Mouse (Mus musculus): ENCODE measurements around the gene Cct4.

Gene Cct4

DNA sequence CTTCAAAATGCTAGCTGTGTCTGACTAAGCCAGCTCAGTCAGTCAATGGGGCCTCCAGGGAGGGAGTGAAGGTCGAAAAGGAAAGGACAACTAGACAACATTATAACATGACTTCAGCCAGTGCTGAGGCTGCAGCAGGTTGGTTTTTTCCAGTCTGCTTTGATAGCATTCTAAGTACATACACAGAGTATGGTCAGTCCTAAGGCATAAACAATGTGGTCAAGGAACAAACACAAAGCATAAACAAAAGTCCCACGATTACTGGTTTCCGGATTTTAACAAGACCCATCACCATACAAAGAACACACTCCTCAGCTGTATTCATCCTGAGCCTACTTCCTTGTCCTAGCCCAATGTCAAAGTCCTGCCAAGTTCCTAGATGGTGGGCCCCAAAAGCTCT, 4.8 kb upstream of the Cct4 start:
- no peak for DNase-seq

DNA sequence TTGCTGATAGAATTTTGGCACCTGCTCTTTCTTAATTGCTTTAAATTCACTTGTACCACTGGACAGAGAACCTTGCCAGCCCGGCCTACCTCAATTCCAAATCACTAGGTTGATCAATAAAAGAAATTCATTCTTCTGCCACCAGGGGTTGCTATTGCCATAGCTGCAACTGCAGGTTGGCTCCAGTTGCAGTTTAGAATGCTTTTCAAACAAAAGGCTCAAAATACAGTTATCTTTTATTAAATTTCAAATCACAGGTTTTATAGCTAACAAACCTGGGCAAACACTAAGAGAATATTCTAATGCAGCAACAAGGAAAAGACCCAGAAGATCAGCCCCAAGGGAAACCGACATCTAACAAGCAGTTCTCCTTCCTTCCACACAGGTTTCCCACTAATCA, 3.0 kb upstream of the Cct4 start:
- DNase-seq: no peak

DNA sequence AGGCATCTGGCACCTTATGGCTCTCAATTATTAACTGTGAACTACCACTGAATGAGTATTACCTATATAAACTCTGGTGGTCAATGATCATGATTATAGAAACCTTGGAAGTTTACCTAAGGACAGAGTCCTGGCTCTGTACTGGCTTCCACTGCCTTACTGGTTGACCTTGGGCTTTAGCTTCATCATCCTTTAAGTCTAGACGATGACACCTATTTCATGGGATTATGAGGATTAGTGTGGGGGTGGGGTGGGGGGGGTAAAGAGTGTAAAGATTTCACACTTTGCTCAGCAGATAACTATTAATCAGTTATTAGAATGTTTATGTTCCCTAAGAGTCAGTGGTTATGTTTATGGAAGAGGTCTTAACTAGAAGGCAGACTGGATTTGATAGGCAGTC, 533 bp upstream of the Cct4 start:
- no peak for DNase-seq

DNA sequence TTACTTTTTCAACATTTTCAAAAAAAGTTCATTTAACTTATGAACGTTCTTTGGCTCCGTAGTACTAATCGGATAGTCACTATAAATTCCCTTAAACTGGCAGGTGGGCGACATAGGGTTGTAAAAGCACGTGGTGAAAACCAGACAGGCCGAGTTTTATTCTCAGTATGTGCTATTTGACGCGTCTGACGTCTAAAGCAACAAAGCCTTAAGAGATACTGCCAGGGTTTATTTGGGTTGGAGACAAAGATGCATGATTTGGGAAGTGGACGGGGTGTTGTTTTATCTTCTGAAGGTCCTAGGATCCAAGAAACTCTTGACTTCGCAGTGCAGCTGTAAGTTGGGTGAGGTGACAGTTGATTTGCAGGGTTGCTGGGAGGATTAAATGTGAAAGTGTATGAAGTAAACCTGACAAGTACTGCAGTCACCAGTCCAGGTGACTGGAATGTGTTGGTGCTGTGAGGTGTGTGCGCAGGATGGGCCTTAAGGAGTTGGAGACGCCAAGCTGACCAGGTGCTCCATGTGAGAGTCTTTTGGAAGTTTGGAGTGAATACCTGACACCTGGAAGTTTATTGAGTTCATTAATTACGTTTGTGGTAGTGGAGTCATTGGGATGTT, 1.0 kb downstream of the Cct4 start:
- DNase-seq: no peak

DNA sequence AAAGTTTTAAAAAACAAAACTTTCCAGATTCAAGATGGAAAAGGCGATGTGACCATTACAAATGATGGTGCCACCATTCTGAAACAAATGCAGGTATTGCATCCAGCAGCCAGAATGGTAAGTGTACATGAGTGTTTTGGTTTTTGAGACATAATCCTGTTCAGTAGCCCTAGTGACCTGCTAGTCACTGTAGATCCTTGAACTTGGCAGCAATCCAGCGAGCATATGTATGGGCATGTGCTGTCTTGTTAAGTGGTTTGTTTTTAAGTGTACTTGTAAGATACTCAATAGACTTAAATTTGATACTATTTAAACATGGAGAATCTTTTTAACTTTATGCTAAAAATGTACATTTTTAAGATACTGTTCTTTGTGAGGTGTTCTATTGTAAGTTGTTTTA, 4.0 kb downstream of the Cct4 start:
- DNase-seq: no peak

DNA sequence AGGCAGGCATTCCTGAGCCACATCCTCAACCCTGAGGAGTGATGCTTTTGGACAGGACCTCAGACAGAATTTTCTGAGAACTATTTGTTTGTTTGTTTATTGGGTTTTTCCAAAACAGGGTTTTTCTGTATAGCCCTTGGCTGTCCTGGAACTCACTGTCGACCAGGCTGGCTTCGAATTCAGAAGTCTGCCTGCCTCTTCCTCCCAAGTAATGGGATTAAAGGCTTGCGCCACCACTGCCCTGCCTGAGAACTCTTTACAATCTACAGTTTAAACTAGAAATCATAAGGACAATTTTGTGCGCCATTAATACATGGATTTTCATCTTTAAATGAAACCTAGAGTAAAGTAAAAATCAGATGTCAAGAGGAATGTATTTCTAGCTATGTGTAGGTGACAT, 5.1 kb downstream of the Cct4 start:
- DNase-seq: no peak

DNA sequence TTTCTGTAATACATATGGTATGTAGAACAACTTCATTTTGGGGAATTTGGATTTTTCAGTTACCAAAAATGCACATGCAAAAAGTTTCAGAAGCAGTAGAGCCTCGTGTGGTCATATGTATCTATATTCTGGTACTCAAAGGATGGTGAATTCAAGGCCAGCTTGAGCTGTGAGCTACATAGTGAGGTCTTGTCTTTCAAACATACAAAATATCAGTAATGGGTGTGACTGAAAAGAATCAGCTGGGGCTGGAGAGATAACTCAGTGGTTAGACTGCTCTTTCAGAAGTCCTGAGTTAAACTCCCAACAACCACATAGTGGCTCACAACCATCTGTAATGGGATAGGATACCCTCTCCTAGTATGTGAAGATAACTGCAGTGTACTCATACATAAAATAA, 8.0 kb downstream of the Cct4 start:
- no peak for DNase-seq

DNA sequence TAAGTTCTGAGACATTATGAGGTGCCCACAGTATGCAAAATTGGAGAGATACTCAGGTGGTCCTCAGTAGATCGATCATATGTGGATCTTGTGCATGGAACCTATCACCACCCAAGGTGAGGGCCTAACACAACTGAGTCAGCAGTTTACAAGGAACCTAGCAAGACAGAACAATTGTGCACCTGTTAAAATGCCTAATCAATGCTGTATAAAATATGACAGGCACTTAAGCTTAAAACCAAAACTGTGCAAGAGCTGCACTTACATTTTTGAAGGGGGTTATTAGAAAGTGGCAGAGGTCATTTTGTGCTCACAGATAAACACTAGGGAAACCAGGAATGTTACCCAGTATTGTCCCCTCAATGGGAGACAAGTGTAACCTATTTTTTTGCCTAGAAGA, 15.0 kb downstream of the Cct4 start:
- no peak for DNase-seq

DNA sequence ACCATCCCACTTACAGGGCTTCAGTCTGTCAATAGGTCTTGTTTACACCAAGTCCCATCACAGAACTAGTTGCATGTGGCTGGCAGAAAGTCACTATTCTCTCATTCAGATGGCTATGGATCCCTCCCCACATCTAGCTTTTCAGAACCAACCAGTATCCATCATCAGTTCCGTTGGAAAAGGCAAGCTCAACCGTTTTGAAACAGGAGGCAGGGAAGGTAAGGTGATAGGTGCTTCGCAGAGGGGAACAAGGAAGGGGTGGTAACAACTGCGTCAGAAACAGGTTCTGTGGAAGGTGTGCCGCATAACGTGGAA, 16.8 kb downstream of the Cct4 start:
- no peak for DNase-seq

DNA sequence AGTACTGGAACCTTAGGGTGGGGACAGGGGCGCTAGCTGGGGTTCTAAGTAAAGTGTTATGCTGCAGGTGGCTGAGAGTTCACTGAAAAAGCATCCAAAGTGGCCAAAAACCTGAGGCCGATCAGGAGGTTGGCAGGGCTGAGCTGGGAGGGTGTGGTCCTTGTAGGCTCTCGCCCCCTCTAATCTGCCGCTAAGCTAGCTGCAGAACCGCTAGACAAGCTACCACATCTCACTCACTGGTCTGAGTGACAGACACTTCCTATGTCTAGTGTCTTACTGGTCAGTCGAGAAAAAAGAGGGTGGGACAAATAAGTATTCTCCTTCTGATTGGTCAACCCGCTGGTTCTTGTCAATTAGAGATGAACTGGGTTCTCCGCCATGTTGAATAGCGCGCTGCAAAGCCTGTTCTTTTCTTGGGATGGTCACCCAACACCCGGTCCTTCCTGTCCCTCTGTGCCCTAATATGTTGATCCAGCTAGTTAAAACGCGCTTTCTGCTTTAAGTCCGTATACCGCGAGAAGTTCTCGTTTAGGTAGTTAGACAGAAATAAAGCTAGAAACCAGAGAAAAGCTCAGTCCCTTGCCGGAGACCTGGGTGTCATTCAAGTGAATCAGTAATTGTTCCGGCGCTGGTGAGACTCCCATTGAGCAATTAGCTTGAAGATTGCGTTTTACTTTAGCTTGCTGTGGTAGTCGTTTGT, 17.3 kb downstream of the Cct4 start, which contains the start of gene Fam161a:
TSS of gene Fam161a (plus strand) at position 51 of the 700 bp plus-strand sequence.
- DNase-seq: peak; percentile 44 to 66

DNA sequence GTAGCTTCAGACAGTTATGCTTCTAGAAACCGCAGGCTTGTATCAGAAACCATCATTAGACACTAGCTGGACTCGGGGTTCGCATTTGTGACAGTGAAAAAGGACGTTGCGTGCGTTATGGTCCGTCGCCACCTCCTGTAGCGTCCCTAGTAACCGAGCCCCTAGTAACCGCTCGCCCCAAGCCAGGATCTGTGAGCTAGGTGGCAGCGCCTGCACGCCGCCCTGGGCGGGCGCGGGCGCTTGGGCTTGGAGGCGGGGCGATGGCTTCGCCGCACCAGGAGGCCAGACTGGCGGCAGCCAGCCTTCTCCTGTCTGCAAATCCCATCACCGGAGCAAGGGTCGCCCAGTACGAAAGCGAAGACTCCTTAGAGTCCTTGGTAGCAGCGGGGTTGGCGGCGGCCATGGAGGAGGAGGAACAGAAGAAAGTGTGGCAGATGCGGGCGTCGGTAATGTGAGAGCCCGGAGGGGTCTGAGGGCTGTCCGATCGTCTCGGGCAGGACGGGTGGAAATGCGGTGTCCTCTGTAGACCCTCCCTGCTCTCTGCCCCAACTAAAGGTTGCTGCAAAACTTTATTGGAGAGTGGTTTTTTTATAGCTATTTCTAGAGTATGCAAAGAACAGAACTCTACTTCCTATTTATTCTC, 18.0 kb downstream of the Cct4 start:
- peak; percentile 72 to 76 for DNase-seq

DNA sequence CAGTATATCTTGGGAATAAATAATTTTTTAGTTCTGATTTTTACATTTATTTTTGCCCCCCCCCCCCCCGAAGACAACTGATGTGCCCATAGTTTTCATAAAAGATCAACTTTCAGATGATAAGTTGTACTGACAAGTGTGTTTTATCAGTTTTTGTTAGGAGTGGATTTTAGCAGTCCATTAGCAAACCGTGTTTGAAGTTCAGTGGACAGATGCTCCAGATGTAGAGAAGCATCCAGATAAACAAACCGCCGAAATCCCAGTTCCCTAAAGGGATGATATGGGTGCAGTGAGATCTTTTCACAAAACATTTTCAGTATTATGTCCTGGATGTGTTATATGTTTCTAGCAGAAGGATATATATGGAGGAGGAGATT, 18.5 kb downstream of the Cct4 start:
- DNase-seq: no peak

DNA sequence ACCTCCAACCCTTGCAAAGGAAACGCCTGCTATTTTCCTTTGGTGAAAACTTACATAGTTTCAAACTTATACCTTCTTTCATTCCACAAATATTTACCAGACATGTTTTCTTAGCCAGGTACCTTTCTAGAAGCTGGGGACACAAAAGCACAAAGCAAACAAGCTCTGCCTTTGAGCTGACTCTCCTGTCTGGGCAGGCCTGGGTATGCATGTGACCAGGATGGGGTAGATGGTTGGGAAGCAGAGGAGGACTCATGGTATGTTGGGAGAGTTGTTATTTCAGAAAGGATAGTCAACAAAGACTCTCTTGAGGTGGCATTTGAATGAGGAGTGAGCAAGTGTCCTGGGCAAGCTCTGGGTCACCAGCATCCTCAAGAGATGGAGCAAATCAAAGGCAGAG, 22.8 kb downstream of the Cct4 start:
- no peak for DNase-seq

DNA sequence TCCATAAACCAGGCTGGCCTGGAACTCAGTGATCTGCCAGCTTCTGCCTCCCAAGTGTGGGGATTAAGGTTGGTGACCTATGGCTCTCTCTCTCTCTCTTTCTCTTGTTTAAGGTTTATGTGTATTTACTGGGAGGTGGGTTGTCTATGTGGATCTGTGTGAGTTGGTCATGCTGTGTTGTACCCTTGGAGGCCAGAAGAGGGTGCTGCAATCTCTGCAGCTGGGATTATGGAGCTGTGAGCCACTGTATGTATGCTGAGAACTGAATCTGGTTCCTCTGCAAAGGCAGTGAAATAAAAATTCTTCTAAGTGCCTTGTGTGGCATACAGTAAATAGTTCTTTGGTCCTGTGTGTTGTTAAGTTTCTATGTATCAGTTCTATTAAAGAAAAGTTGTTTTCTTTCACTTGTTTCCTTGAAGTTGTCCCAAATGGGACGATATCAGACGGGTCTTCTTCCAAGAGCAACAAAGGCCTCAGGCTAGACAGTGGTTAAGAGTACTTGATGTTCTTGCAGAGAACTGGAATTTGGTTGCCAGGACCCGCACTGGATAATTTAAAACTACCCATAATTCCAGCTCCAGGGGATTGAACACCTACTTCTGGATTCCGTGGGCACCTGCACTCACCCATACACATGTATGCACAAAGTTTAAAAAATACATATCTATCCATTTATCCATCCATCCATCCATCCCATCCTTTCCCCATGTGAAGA, 23.4 kb downstream of the Cct4 start:
- no peak for DNase-seq

DNA sequence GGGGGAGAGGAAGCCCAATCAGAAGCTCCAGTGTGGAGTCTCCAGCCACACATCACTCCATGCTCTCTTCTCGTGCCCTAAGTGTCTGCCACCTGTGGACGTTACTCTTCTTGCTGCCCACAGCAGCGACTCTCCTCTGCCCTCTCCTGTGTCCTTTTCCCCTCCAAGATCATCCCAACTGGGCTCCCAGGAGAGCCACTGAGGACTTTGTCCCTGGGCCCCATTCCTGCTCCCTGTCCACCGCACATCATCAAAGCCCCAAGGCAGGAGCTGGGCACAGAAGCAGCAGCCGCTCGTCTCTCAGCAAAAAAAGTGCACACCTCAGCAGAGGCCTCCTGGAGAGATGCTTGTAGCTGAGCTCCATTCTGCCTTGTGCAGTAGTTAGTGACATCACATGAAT, 24.7 kb downstream of the Cct4 start:
- no peak for DNase-seq

DNA sequence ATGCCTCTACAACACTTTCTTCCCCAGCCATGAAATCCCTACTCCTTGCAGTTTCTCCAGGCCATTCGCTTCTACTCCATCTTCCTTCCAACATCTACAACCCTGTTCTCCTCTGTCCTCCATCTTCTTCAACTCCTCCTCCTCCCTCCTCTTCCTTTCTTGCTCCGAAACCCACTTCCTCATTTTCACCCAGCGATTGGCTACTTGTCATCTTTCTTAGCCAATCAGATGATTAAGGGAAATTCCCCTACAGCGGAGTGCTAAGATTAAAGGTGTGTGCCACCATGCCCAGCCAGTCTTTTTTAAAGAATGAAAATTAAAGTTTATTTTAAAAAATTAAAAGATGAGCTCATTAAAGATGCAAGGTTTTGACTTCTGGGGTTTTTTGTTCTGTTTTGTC, 27.6 kb downstream of the Cct4 start:
- DNase-seq: no peak

DNA sequence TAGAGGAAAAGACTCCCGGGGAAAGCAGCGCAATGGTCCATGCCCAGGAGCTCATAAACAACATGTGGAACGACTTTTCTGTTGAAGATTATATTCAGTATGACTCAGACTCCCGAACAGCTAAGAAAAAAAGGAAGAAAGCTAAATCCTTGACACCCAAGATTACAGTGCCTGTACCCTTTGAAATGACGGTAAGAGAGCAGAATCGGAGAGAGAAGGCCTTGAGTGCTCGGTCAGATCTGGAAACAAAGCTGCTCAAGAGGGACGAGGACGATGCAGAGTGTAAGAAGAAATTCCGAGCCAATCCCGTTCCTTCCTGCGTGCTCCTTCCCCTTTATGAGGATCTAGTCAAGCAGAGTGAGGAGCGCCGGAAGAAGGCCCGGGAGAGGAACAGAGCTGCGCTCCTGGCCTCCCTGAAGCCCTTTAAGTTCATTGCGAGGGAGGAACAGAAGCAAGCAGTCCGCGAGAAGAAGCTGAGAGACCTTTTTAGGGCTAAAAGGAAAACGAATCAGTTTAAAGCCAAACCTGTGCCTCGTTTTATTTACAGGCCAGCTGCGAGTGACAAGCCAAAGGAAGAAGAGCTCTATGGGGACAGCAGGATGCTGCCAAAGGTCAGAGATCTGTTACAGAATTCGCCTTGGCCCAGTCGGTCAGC, 29.9 kb downstream of the Cct4 start:
- no peak for DNase-seq

DNA sequence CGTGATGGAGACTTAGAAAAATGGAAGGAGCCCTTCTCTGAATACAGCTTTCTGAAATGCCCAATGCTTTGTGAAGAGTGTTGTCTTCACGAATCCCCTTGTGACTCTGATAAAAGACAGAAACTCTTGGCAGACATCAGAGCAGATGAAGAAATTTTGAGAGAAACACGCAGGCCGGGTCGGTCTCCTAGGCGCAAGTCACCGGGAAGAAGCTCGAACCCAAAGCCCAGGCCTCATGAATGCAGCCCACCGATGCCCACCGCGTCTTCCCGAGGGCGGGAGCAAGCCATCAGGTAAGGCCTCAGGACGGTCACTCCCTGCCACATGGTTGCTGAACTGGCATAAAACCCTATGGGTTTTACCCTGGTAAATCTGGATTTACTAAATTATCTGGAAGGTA, 30.5 kb downstream of the Cct4 start:
- no peak for DNase-seq

DNA sequence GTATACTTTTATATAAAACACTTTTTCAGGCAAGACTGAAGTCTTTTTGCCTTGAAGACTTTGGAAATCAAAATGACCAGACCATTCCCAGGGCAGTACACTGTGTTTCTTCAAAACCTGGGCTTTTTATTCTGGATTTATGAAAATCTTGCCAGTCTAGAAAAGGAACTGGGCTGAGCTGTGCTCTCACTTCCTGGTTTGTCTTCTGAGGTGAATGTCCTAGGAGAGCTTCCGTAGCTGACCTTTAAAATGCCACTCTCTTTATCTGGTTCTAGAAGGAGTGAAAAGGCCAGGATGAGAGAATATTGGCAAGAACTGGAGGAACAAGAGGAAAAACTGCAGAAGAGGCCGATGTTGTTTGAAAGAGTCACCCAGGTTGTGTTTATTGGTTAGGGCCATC, 32.8 kb downstream of the Cct4 start:
- no peak for DNase-seq

DNA sequence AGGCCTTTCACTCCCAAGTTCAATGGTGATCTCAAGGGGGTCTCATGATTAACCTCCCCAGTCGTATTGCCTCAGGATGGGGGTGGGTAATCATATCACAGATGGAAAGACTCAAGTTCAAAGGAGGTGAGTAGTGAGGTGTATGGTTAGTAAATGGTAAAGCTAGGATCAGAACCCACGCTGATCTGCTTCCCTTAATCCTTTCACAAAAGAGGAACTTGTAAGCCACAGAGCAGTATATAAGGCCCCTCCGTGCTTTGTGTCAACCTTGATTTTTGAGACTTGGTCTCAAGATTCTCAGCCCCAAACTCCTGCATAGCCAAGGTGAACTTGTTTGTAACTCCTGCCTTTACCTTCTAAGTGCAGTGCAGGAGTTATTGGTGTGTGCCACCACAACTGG, 33.9 kb downstream of the Cct4 start:
- DNase-seq: no peak

DNA sequence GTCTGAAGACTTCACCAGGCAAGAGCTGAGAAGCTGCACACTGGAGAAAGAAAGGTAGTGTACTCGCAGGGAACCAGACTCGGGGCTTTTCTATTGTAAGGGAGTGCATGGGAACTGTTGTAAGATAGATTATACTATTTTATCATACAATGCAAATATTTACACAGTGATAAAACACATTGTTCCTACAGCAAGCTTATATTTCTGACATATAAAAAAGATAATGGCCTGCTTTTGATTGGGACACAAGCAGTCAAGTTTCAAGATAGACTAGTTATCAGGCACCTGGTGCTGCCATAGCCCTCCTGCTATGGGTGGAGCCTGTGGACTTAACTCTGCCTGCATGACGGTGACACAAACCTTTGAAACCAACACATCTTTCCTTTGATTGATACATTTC, 38.6 kb downstream of the Cct4 start:
- DNase-seq: no peak

DNA sequence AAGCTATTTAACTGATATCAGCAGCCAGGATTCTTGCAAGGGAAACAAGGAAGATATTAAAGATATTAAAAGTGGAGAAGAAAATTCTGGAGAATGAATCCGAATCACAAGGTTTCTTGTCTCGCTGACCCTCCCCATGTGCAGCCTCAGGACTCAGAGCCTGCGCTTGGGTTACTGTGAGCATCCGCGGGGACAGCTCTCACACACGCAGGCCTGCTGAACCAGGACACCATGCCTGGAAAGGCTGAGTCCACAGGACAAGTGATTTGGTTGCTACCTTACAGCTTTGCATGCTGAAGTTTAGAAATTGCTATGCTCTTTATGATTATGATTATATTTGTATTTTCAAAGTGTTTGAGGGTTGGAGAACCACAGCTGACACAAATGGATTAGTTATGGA, 39.1 kb downstream of the Cct4 start:
- no peak for DNase-seq

DNA sequence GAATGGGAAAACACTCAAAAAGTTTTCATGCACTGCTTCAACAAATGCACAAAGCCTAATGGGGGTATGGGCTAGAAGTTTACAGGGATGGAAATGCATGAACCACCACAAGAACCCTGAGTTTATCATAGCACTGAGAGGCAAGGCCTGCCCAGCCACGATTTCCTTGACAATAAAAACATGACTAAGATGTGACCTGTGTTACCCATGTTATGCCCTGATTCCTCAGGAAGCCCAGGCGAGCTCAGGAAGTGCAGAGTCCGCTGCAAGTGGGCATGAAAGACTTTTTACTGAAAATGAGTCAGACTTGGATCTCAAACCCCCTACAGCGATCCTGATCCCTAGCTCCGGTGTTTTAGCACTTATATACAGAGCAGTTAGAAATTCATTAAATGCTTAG, 56.9 kb downstream of the Cct4 start:
- DNase-seq: no peak
